Mouse (Mus musculus): ENCODE data around the gene Ulk1.
"Not testable (repeated sequence)": the region's sequence is repeated elsewhere in the genome, so short reads cannot be mapped to it uniquely, and the experiment has no call there.

Ulk1 gene

GRCm38 (mm10) chr5:110809667-110810325 is at the start of gene Ulk1:
Ulk1 (minus strand) TSS chr5:110810097.
- DNase-seq, result peak; percentile 100

- DNase-seq, result no peak
Measured at GRCm38 (mm10) chr5:110859013-110859650, 49.2 kb upstream of the Ulk1 start.

GRCm38 (mm10) chr5:110857091-110857490 is 47.2 kb upstream of the Ulk1 start:
- no peak for DNase-seq

GRCm38 (mm10) chr5:110852990-110853389 is 43.1 kb upstream of the Ulk1 start:
- DNase-seq, result no peak

GRCm38 (mm10) chr5:110841046-110841862 is 31.4 kb upstream of the Ulk1 start:
- peak; percentile 8 for DNase-seq

GRCm38 (mm10) chr5:110840465-110840864 is 30.6 kb upstream of the Ulk1 start:
- peak; percentile 41 for DNase-seq

- peak; percentile 99 for DNase-seq
Measured at GRCm38 (mm10) chr5:110839678-110840365, 29.9 kb upstream of the Ulk1 start, which contains the start of the genes Hscb and Chek2. Hscb (minus strand) TSS chr5:110839777. Chek2 (plus strand) TSS chr5:110839979.

GRCm38 (mm10) chr5:110839038-110839677 is 29.3 kb upstream of the Ulk1 start:
- DNase-seq, result no peak

GRCm38 (mm10) chr5:110838016-110838415 is 28.1 kb upstream of the Ulk1 start:
- DNase-seq, result not testable (repeated sequence)

GRCm38 (mm10) chr5:110835959-110836358 is 26.1 kb upstream of the Ulk1 start:
- no peak for DNase-seq

GRCm38 (mm10) chr5:110831036-110831720 is 21.3 kb upstream of the Ulk1 start:
- no peak for DNase-seq

- DNase-seq, result no peak
Measured at GRCm38 (mm10) chr5:110827576-110827975, 17.7 kb upstream of the Ulk1 start.

GRCm38 (mm10) chr5:110826781-110827495 is 17.0 kb upstream of the Ulk1 start:
- DNase-seq, result no peak

- DNase-seq, result no peak
Measured at GRCm38 (mm10) chr5:110824421-110824820, 14.5 kb upstream of the Ulk1 start.

GRCm38 (mm10) chr5:110808821-110809666 is 853 bp downstream of the Ulk1 start:
- peak; percentile 49 for DNase-seq

- DNase-seq, result peak; percentile 86
Measured at GRCm38 (mm10) chr5:110808061-110808631, 1.8 kb downstream of the Ulk1 start.

- DNase-seq, result no peak
Measured at GRCm38 (mm10) chr5:110807453-110807852, 2.4 kb downstream of the Ulk1 start.

GRCm38 (mm10) chr5:110806676-110807075 is 3.2 kb downstream of the Ulk1 start:
- DNase-seq, result peak; percentile 15

GRCm38 (mm10) chr5:110806154-110806553 is 3.7 kb downstream of the Ulk1 start:
- DNase-seq, result no peak

Measured in cerebellum, adult 8-10 months (tissue).